Comparison of ENCODE assay signal across 14 mouse cellular contexts in the genomic region with DNA sequence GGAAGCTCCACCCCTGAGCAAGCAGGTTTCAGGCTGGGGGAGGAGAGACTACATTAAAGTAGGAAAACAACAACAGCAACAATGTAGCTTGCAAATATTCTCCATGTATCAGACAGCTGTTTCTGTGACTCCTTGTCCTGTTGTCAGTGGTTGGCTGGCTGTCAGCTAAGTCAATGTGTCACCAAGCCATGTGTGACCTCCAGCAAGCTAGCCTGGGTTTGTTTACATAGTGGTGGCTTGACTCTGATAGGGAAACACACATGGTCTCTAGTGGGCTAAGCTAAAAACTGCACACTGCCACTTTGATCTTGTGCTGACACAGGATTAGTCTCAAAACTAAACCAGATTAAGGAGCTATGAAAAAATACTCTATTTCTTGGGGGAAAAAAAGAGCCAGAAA.
DNase-seq lines count a peak whose midpoint lies in the region; ATAC-seq lines count a peak whose summit lies in the region.
"Had no signal": no experiment of that assay in that cellular context is flagged by ENCODE, and none has a peak within 500 bp of the region (broad histone marks: within the 10 kb centered on the region; RNA-seq: fewer than 3 reads in every experiment).

No protein-coding gene starts in this region.

- H3K9me3 ChIP-seq in heart, embryonic 12.5 days (replicated peaks): no peaks in the 10 kb centered on the region
- H3K9me3 ChIP-seq: lung, embryonic 15.5 days had no signal

- ATAC-seq in heart, embryonic 12.5 days (ENCODE audit: insufficient number of reproducible peaks, low FRiP score): no peak
- ATAC-seq: CD4-positive, CD25-positive, alpha-beta regulatory T cell, adult 4 months; forebrain, embryonic 14.5 days; Patski had no signal

- H3K4me1 ChIP-seq in heart, embryonic 12.5 days (replicated peaks): 0 out of 2 replicates have a peak, but pooled peaks cover 3% of the 10 kb centered on the region
- H3K4me1 ChIP-seq: lung, embryonic 15.5 days had no signal

- no peak overlapping the region for H3K9ac ChIP-seq in heart, embryonic 12.5 days
- H3K9ac ChIP-seq: hindbrain, embryonic 14.5 days; lung, embryonic 15.5 days had no signal

- H3K27me3 ChIP-seq in heart, embryonic 12.5 days (replicated peaks): no peaks in the 10 kb centered on the region
- H3K27me3 ChIP-seq: lung, embryonic 15.5 days; Patski had no signal

- H3K4me3 ChIP-seq in heart, embryonic 12.5 days: no peak overlapping the region
- H3K4me3 ChIP-seq: lung, embryonic 15.5 days; myocyte had no signal

- intact Hi-C loops in heart, postnatal 10 days (cut with DNase I): no loop called here

- no peak overlapping the region for H3K4me2 ChIP-seq in heart, embryonic 12.5 days
- H3K4me2 ChIP-seq: hindbrain, embryonic 14.5 days; lung, embryonic 15.5 days had no signal

- no peak overlapping the region for H3K27ac ChIP-seq in heart, embryonic 12.5 days (ENCODE audit: poor library complexity, severe bottlenecking)
- H3K27ac ChIP-seq: hindbrain, embryonic 14.5 days; lung, embryonic 15.5 days had no signal

- no peaks in the 10 kb centered on the region for H3K36me3 ChIP-seq in heart, embryonic 12.5 days
- H3K36me3 ChIP-seq: lung, embryonic 15.5 days had no signal

- DNase-seq in heart, postnatal 10 days: peak; percentile 16 to 38
- peak; percentile 53 for DNase-seq in adrenal gland, postnatal 14 days
- peak; percentile 20 for DNase-seq in kidney, postnatal 10 days
- peak; percentile 15 for DNase-seq in lung, postnatal 36 days
- no peak for DNase-seq in spleen, adult 12 weeks (ENCODE audit: low spot score)
- no peak for DNase-seq in urinary bladder, adult 2 months (ENCODE audit: low spot score)
- DNase-seq in cerebellum, adult 8-10 months: no peak

Comparison
In these comparisons a context has a peak if more than half of its experiments do, and no peak if none do; other contexts are left out.
1. DNase-seq: peak in heart, postnatal 10 days (2 of 2), adrenal gland, postnatal 14 days (single experiment), kidney, postnatal 10 days (single experiment) and lung, postnatal 36 days (single experiment); none in spleen, adult 12 weeks (single experiment), urinary bladder, adult 2 months (single experiment) and cerebellum, adult 8-10 months (single experiment).